ENCODE assay signal across 1 mouse cellular context in the genomic region with DNA sequence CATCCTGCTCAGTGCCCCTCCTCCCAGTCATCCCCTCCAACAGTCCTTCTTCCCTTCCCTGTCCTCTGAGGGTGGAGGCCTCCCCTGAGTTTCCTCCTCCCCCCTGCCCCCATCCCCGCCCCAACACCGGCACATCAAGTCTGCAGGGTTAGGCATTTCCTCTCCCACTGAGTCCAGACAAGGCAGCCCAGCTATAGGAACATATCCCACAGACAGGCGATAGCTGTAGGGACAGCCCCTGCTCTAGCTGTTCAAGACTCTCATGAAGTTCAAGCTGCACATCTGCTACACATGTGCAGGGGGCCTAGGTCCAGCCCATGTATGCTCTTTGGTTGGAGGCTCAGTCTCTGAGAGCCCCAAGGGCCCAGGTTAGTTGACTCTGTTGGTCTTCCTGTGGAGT.
TF ChIP-seq lines count a peak whose summit lies in the region.

No protein-coding gene starts in this region.

TF ChIP-seq in CH12.LX, 34 proteins besides CTCF, POLR2A, EP300 and RAD21 (continued from another document):
- TF ChIP-seq ZC3H11A (IDR thresholded peaks at IDR 0.05; ENCODE audit: low read depth, low read length) (no peak), MAZ (IDR thresholded peaks at IDR 0.05; ENCODE audit: low read depth, low read length) (no peak), BHLHE40 (IDR thresholded peaks at IDR 0.05; ENCODE audit: low read depth, low read length) (peak; percentile 24; the same call in 1 of the 2 replicates), E2F4 (IDR thresholded peaks at IDR 0.05; ENCODE audit: insufficient replicate concordance, low read depth, low read length) (no peak), CHD2 (IDR thresholded peaks at IDR 0.05; ENCODE audit: low read length) (no peak), IRF4 (IDR thresholded peaks at IDR 0.05; ENCODE audit: low read depth, low read length) (no peak), USF2 (conservative IDR thresholded peaks at IDR 0.05; ENCODE audit: low read depth, low read length) (no peak), NRF1 (IDR thresholded peaks at IDR 0.05; ENCODE audit: low read depth, low read length) (no peak)
